Mouse (Mus musculus): ENCODE measurements at regions not wholly inside any gene's neighbourhood (a gene's known extent, or its start where the extent isn't known, plus 50 kb on each side); places are given as distances from the start of the nearest gene placed in this dataset.

GRCm38 (mm10) chrX:76680890-76681289 is 78.2 kb upstream of the Cldn34d start:
- DNase-seq = peak; percentile 9

Measured in right cerebral cortex, postnatal 4 days (tissue).